Mouse (Mus musculus) kidney, postnatal 14 days (tissue): ENCODE measurements at regions not wholly inside any gene's neighbourhood (a gene's known extent, or its start where the extent isn't known, plus 50 kb on each side); places are given as distances from the start of the nearest gene placed in this dataset.

Experiments
- DNase-seq: peaks from one replicate; pipeline ENCODE4 v3.0.0; 2022; ENCODE audit warnings: mixed read lengths

DNA sequence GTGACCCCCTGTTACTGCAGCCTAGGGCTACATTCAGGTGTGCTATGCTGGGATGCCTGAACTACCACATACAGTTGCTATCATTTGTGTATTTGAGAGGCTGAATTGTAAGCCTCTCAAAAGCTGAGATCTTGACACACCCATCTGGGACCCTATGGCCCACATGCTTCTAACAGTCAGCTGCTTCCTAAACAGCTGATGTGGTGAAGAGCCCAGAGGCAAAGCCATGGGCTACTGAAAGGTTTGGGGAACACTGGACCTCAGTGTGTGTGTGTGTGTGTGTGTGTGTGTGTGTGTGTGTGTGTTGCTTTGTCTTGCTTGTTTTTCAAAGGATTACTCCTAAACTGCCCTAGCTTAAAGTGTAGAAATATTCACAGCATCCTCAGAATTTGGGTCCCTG is 75.0 kb downstream of the Lbh start:
- DNase-seq: no peak

- DNase-seq: no peak
These were observed 75.5 kb downstream of the Lbh start for GRCm38 (mm10) chr17:72993626-72994025.

DNA sequence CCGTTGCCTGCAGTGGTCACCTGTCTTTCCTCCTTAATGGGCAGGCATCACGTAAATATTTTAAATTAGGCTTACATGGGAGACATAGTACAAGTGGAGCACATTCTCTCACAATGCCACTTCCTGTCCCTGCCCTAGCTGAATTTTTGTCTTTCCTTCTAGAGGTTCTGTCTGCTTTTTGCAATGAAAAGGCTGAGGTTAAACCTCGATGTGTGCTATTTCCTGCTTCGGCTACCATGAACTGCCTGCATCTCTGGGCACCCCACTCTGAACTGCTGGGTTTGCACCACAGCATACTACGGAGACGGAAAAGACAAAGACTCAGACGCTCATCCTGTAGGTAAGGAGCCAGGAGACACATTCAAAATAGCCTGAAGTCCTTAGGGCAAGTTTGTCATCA is 78.4 kb downstream of the Lbh start:
- no peak for DNase-seq

DNA sequence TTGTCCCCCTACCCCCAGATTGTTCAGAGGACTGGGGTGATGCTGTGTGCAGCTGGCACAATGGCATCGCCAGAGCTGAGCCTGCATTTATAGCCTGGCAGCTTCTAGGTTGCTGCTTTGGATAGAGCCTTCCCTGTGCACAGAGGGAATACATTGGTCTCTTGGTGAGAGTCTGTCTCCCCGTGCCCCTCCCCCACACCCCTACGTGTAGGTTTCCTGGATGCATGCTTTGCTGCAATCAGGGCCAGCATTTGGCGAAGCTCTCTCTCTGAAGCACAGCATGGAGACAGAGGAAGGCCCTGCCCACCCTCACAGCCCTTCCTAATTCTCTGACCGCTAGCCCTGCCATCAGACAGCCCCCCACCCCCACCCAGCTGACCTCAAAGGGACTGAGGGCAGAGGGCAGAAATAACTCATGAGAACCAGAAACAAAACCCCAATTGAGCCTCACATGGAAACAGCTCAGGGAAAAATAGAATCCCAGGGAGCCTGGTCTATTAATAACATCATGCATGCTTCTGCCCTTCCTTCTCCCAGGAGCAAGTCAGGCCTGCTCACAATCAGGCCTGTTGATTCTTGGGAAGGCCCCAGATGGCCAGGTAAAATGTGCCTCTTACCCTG is 79.3 kb downstream of the Lbh start:
- peak; percentile 19 for DNase-seq

- no peak for DNase-seq
These were observed 87.0 kb downstream of the Lbh start for GRCm38 (mm10) chr17:73005100-73005499.

GRCm38 (mm10) chr17:73008901-73009300 is 90.8 kb downstream of the Lbh start:
- DNase-seq: peak; percentile 59

- DNase-seq: peak; percentile 53
These were observed 91.9 kb downstream of the Lbh start for GRCm38 (mm10) chr17:73009962-73010361.

DNA sequence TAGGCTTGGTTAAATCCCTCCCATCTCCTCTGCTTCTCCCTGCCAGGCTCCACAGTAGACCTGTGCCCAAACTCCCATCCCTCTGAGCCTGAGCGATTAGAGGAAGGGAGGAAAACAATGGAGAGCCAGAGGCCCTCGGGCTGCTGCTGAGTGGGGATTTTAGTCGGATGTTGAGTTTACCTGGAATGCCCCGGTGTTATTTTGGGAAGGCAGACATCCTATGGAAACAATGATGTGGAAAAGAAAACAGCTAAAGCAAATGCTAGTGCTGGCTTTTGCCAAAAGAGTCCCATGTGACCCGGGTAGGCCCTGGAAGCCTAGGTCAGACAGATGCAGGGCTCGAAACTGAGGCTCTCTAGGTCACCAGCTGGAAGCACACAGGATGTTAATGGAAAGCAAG is 94.3 kb downstream of the Lbh start:
- no peak for DNase-seq

DNA sequence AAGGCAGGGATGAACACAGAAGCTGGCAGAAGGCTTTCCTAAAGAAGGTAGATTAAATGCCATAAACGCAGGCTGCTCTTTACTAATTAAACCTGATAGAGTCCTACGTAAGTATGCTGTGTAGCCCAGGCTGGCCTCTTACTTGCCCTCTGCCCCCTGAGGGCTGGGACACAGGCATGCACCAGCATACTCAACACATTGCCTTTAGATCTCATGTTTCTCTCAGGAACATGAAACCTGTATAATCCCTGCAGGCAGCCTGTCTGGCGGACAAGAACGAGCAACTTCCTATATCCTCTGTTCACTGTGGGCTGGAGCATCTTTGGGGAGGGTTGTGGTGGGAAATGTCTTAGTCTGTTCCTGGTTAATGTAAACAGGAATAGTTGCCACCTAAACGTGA is 94.8 kb upstream of the Lclat1 start:
- no peak for DNase-seq

DNA sequence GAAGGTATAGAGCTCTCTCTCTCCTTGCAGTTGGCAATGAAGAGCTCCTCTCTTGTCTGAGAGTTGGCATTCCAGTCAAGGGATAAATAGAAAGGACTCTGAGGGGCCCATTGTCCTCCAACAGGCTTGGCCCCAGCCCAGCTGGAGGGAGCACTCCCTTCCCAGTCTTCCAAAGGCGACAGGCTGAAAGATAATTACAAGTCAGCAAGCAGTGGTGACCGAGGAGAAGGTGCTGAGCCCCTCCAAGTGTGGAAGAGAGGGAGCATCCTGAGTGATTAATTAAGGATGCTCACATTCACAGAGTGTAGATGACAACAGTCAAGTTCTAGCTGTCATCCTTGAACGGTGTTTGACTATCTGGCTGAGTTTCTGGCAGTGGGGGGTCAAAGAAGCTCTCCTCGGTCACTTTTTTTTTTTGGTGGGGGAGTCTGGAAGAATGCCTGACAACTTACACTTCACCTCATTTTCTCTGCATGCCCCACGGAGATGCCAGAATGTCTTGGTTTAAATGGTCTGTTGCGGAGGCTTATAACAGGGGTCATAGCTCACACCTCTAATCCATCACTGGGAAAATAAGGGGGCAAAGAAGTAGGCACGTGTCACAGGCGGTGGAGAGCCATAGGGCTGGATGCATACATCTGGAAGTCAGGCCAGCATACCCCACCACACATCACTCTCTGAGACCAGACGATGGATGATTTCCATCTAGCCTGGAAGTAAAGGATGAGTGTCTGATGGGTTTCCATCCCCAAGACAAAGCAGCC is 93.5 kb upstream of the Lclat1 start:
- DNase-seq: no peak

DNA sequence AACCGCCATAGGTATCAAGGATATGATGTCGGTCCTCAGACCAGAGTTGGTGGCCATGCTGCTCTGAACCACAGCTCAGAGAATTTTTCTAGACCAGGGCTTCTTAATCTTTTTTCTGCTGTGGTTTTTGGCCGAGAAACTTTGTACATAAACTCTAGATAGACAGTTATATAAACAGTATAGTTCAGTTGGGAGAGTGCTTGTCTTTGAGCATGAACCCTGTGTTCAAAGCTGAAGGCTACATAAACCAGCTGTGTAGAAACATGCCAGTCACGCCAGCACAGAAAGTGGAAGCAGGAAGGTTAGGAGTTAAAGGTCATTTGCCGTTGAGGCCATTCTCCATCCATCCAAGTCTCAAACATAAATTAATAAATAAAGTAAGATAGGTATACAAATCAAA is 90.6 kb upstream of the Lclat1 start:
- peak; percentile 17 for DNase-seq

DNA sequence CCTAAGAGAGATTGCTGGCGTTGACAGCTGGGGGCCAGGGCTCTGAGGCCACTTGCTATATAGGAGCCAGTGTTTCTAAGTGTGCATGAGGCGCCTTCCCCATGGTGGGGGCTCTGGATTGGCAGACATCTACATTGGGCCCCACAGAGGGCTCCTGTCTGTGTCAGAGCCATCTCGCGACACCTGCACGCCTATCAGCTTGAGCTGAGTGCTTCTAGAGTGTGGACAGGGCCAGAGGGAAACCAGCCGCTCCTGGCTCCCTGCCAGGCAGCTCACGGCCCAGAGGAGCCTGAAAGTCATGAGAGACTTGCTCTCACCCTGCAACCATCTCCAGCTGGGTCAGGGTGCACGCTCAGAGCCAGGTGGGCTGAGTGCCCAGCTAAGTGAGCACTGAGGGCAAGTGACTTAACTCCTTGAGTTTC is 85.1 kb upstream of the Lclat1 start:
- DNase-seq: peak; percentile 83

GRCm38 (mm10) chr17:73023362-73024107 is 84.2 kb upstream of the Lclat1 start:
- no peak for DNase-seq

GRCm38 (mm10) chr17:73027122-73027521 is 80.7 kb upstream of the Lclat1 start:
- no peak for DNase-seq

DNA sequence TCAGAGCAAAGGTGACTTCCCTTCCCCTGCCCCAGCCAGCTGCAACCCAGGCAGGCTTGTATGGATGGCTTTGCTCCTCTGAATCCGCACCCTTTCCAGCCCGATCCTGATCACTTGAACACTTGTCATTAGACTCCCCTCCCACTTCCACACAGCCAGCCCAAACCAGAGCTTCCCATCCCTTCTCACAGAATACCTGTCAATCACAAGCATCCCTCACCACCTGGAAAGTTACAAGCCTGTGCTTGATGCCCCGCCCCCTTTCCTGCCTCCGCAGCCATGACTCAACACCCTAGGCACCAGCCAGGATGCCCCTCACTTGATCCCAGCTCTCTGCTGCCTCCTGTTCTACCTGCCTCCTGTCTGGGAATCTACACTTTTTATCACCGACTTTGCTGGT is 76.0 kb upstream of the Lclat1 start:
- DNase-seq: no peak

- DNase-seq: no peak
These were observed 75.5 kb upstream of the Lclat1 start for GRCm38 (mm10) chr17:73032326-73032725.

GRCm38 (mm10) chr17:73034420-73034819 is 73.4 kb upstream of the Lclat1 start:
- peak; percentile 37 for DNase-seq

DNA sequence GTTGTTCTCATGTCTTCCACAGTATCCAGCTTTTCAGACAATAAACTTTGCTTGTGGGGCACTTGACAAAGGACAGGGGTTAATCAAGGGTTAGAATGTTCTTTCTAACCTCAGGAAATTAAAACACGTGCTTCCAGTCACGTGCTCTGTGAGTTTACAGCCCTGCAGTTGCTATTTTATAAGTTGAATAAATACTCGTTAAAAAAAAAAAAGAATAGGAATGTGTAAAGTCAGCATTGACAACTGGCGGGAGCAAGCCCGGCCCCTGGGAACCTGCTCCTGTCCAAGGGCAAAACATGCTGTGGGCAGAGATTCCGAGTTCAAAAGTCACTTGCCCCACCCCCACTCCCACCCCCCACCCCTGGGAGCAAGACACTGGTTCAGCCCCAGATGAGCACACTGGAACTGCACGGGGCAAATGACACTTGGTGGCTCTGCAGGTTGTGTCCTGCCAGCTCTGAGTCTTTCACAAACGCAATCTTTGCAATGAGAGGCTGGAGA is 72.8 kb upstream of the Lclat1 start:
- peak; percentile 78 for DNase-seq

DNA sequence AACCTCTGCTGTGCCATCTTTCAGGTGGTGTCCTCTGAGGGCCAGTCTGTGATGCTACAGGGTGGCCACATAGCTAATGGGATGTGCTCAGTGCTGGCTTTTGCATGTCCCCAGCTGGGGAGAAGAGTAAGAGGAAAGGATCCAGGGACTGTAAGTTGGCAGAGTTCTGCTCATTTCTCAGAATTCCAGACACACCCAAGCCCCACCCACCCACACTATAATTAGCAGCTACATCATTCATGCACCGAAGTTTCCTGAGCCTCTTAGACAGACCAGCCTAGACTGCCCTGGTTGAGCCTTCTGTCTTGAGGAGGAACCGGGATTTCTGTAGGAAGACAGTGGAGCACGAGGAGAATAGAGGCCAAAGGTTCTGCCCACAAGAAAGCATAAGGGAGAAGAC is 70.9 kb upstream of the Lclat1 start:
- no peak for DNase-seq

- no peak for DNase-seq
These were observed 69.2 kb upstream of the Lclat1 start for GRCm38 (mm10) chr17:73038586-73038985.

DNA sequence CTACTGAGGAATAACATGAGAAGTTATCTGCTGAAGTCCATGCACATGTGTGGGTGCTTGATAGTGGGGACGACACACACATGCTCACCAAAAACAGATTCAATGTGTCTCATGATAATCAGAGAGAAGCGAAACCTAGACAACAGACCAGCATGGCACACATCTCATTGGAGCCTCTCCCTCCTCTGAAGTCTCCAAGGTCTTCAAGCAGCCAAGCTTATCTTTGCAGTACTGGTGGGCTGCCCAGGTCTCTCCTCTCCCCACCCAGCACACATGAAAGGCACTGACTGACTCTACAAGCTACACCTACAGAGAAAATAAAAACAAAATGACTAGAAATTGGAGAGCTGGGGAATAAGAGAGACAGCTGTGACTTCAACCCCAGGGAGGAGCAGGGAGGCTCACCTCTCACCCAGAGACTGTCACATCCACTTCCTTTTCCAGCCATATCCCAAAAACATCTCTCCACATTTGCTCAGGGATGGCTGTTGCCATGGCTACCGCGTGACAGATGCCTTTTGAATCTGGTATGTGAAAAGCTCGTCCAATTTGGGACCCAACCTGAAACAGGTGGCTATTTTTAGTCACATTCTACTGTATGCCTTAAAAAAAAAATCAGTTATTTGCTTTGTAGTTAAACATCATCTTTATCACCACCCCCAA is 62.7 kb upstream of the Lclat1 start:
- DNase-seq: no peak

GRCm38 (mm10) chr17:73046985-73047384 is 60.8 kb upstream of the Lclat1 start:
- DNase-seq: no peak

DNA sequence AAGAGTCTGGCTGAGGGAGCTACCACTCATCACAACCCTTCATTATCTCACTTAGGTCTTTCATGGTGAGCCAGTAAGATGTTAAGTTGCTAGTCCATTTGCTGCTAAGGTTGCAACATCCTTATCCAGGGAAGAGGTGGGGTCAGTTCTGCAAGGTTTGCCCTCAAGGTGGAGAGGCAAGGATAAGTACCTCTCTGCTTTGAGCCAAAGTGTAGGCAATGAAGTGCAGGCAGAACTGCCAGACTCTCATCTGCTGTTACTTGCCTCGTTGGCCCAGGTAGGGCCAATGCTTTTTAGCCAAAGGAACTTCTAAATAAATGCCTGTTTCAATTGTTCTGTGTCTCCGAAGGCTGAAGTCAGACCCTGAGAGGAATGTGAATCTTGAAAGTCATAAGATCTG is 59.6 kb upstream of the Lclat1 start:
- no peak for DNase-seq
